Mouse (Mus musculus): ENCODE measurements at regions not wholly inside any gene's neighbourhood (a gene's known extent, or its start where the extent isn't known, plus 50 kb on each side); places are given as distances from the start of the nearest gene placed in this dataset.

GRCm38 (mm10) chr6:106876690-106877089 lies 76.8 kb upstream of the Crbn start:
- no peak for ATAC-seq (ENCODE audit: poor library complexity, severe bottlenecking)

- no peak for ATAC-seq (ENCODE audit: poor library complexity, severe bottlenecking)
Observed at GRCm38 (mm10) chr6:106891879-106892638, 92.2 kb upstream of the Crbn start.

- no peak for ATAC-seq (ENCODE audit: poor library complexity, severe bottlenecking)
Observed at GRCm38 (mm10) chr6:106892639-106892934, 92.7 kb upstream of the Crbn start.

- ATAC-seq (ENCODE audit: poor library complexity, severe bottlenecking), result no peak
Observed at GRCm38 (mm10) chr6:106903953-106904683, 104.2 kb upstream of the Crbn start.

GRCm38 (mm10) chr6:106915121-106915520 lies 115.2 kb upstream of the Crbn start:
- ATAC-seq (ENCODE audit: poor library complexity, severe bottlenecking), result no peak

- no peak for ATAC-seq (ENCODE audit: poor library complexity, severe bottlenecking)
Observed at GRCm38 (mm10) chr6:106916683-106917289, 116.9 kb upstream of the Crbn start.

DNA sequence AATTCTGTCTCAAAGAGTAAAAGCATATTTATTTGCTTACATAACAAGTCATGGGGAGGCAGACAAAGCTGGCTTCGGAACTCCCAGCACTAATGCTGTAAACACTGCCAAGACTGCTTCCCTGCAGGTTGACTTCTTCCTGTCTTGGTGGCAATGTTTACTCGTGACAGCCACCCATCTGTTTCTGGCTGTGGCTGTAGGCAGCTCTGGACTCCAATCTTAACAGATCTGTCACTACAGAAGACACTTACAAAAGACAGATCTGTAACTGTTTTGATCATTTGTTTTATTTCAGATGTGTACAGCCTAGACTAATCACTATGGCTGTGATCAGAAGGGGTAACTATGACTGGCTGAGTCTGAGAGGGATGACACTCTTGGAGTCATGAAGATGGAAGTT lies 121.1 kb upstream of the Crbn start:
- ATAC-seq (ENCODE audit: poor library complexity, severe bottlenecking), result no peak

DNA sequence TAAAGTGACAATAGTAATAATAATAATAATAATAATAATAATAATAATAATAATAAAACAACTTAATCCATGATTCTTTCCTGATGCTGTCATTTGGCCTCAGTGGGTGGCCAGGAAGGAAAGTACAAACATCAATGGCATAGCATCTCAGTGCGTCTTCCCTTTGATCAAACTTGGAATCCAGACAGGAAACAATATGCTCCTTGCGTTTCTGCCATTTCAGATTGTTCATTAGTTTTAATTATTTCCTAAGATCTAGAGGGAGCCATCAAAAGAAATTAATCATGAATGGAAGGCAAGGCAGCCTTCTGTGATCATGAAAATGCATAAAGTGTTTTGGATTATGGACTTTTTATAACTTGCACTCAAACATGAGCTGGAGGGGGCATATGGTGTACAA lies 125.6 kb upstream of the Crbn start:
- no peak for ATAC-seq (ENCODE audit: poor library complexity, severe bottlenecking)

- no peak for ATAC-seq (ENCODE audit: poor library complexity, severe bottlenecking)
Observed at GRCm38 (mm10) chr6:106933584-106933983, 133.7 kb upstream of the Crbn start.

DNA sequence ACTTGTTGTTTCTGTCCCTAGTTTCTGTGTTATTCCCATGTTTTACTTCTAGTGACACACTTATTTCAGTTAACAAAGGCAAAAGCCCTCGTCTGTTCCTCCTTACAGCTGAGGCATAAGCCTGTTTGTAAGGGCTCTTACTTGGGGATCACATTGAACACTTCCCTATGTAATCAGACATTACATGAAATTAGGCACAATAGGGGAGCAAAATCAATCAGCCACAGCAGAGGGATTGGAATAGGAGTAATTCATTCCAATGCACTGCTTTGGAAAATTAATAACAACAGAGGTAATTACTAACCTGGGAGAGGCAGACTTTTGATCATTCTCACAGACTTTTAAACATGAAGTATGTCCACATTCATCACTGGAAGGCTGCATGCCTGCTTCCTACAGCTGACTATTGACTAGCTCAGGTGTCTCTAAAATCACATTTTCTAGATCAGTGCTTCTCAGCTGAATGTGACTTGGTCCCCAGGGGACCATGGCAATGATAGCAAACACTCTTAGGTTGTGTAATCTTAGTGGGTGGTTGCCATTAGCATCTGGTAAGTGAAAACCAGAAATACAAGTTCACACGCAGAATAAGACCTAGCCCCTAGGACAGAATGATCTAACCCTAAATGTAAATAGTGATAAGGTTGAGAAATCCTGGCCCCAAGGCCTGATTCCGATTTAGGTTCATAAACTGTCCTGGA lies 146.5 kb upstream of the Crbn start:
- ATAC-seq (ENCODE audit: poor library complexity, severe bottlenecking), result no peak

- ATAC-seq (ENCODE audit: poor library complexity, severe bottlenecking), result no peak
Observed at GRCm38 (mm10) chr6:106950909-106951308, 151.0 kb upstream of the Crbn start.

DNA sequence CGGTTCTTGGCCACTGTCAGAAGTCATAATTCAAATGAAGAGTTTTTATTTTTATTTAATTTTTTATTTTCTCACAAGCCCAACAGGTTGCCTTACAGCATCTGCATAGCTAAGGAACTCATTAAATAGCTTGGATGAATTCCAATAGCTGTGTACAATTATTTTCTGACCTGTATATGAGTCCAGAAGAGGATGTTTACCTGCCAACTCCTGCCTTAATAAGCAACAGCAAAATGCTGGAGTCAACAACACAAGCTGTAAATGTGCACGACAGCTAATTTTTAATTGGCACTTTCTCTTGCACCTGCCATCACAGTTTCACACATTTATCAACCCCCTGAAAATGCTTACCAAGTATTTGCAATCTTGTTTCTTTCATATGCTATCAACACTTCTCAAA lies 161.4 kb upstream of the Crbn start:
- ATAC-seq (ENCODE audit: poor library complexity, severe bottlenecking), result no peak

GRCm38 (mm10) chr6:106964337-106964736 lies 164.5 kb upstream of the Crbn start:
- ATAC-seq (ENCODE audit: poor library complexity, severe bottlenecking), result no peak

DNA sequence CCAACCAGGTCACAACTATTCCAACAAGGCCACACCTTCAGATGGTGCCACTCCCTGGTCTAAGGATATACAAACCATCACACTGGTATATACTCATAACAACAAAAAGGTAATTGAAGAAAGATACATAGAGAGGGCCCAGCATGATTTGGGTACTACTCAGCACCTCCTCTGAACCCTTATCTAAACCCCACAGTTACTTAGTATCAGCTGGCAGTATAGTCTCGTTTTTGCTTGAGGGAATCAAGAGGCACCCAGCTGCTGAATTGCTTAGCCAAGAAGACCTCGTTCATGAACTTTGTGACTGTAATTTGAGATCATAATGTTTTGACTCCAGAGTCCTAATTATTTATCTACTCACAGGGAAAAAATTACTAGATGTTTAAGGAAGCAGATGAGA lies 175.6 kb upstream of the Crbn start:
- ATAC-seq (ENCODE audit: poor library complexity, severe bottlenecking), result no peak

DNA sequence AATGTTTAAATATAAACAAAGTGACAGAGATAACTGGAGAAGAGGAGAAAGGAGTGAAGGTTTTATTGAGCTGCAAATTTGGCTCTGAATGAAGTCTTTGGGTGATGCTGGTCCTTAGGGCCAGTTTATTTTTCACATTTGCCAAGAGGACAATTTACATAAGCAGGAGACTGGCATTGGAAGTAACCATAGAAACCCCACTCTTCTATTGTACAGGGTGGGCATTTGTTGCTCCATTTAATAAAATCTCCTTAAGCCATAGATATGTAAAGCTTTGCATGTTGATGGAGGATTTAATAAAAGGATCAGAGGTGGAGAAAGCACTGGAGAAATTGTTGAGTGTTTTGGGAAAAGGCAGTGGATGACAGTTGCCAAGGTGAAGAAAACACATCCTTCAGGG lies 178.8 kb upstream of the Crbn start:
- no peak for ATAC-seq (ENCODE audit: poor library complexity, severe bottlenecking)

DNA sequence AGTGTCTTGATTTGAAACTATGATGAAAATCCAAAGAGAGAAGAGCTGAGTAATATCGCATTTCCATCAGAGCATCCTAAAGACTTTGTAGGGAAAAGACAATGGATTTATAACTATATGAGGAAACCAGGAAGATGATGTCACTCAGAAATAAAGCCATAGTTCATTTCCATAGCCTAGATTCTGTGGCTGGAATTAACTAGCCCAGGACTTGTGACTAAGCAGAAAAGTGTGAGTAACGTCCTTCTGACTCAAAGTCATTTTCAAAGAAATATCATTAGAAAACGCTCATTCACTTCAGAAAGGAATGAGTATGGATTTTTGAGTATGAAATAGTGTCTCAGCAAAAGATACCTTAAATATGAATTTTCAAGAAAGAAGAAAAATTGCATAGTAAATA lies 179.9 kb upstream of the Crbn start:
- ATAC-seq (ENCODE audit: poor library complexity, severe bottlenecking), result no peak

GRCm38 (mm10) chr6:106980188-106980587 lies 180.3 kb upstream of the Crbn start:
- no peak for ATAC-seq (ENCODE audit: poor library complexity, severe bottlenecking)

DNA sequence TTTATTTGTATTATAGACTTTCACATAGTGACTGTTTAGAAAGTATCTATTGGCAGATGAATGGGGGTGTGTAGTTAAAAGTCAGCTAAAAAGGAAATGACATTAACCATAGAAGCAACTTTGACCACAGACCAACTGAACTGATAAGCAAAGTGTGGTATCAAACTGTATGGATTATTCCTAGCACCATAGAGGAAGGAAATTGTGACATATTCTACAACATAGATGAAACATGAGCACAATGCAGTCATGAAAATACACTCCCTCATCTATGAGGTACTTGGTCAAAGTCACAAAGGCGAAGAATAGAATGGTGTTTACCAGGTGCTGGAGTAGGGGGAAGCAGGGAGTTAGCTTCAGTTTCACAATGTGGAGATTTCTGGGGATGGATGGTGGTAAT lies 181.4 kb upstream of the Crbn start:
- ATAC-seq (ENCODE audit: poor library complexity, severe bottlenecking), result peak; percentile 49

- ATAC-seq (ENCODE audit: poor library complexity, severe bottlenecking), result peak; percentile 20; the same call in 1 of the 2 replicates
Observed at GRCm38 (mm10) chr6:106985132-106985801, 185.4 kb upstream of the Crbn start.

DNA sequence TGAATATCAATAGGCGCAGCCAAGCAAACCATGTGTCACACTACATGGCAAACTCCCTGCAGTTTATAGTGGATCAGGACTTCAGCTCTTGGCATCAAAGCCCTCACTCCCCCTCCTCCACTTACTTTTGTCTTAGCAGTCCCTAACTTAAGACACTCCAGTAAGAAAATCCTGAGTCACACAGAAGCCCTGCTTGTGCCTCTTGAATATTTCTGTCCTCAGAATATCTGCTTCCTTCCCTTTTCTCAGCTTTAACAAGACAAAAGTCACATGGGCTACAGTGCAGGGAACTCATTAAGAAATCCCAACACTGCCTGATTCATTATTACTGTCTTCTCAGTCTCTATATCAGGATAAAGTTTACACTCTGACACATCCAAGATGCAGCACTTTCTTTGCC lies 191.7 kb upstream of the Crbn start:
- ATAC-seq (ENCODE audit: poor library complexity, severe bottlenecking), result peak; percentile 45
